11 mouse cellular contexts compared by ENCODE assay signal in genomic region chr5:113623052-113623451, GRCm38 (mm10).
"Had no signal": no experiment of that assay in that cellular context is flagged by ENCODE, and none has a peak within 500 bp of the region (broad histone marks: within the 10 kb centered on the region; RNA-seq: fewer than 3 reads in every experiment).

No protein-coding gene starts in this region.

- H3K9ac ChIP-seq: limb, embryonic 13.5 days; liver, embryonic 14.5 days; neural tube, embryonic 15.5 days; stomach, embryonic 15.5 days had no signal

- H3K27me3 ChIP-seq: limb, embryonic 13.5 days; neural tube, embryonic 15.5 days; stomach, embryonic 15.5 days had no signal

- H3K9me3 ChIP-seq: limb, embryonic 13.5 days; neural tube, embryonic 15.5 days; stomach, embryonic 15.5 days had no signal

- H3K4me2 ChIP-seq: limb, embryonic 13.5 days; neural tube, embryonic 15.5 days; stomach, embryonic 15.5 days had no signal

- DNase-seq: kidney, postnatal 10 days; kidney, postnatal 4 days; lung, adult 18-20 months; thymus, adult 2 months; thymus, postnatal 25 days had no signal

- H3K36me3 ChIP-seq: limb, embryonic 13.5 days; neural tube, embryonic 15.5 days; stomach, embryonic 15.5 days had no signal

- H3K4me3 ChIP-seq: layer of hippocampus, adult 2 months; limb, embryonic 13.5 days; myocyte; neural tube, embryonic 15.5 days; stomach, embryonic 15.5 days had no signal

- H3K27ac ChIP-seq: layer of hippocampus, adult 2 months; limb, embryonic 13.5 days; liver, embryonic 14.5 days; neural tube, embryonic 15.5 days; stomach, embryonic 15.5 days had no signal
